Mouse (Mus musculus): ENCODE results near the gene Msi2.
A peak's percentile ranks its signal among the peaks of the same experiment; 100 is the strongest.

Msi2 gene

GRCm38 (mm10) chr11:88557116-88557768, 161.1 kb downstream of the Msi2 start:
- DNase-seq, result no peak

GRCm38 (mm10) chr11:88555902-88556549, 162.3 kb downstream of the Msi2 start:
- no peak for DNase-seq

GRCm38 (mm10) chr11:88555232-88555818, 163.0 kb downstream of the Msi2 start:
- no peak for DNase-seq

GRCm38 (mm10) chr11:88553521-88554310, 164.6 kb downstream of the Msi2 start:
- DNase-seq, result no peak

- DNase-seq, result peak; percentile 74
Measured at GRCm38 (mm10) chr11:88552987-88553386, 165.3 kb downstream of the Msi2 start.

- DNase-seq, result no peak
Measured at GRCm38 (mm10) chr11:88552385-88552784, 165.9 kb downstream of the Msi2 start.

- DNase-seq, result no peak
Measured at GRCm38 (mm10) chr11:88551034-88551433, 167.3 kb downstream of the Msi2 start.

GRCm38 (mm10) chr11:88550083-88550907, 168.0 kb downstream of the Msi2 start:
- DNase-seq, result no peak

- DNase-seq, result no peak
Measured at GRCm38 (mm10) chr11:88549529-88549900, 168.8 kb downstream of the Msi2 start.

GRCm38 (mm10) chr11:88548832-88549528, 169.3 kb downstream of the Msi2 start:
- no peak for DNase-seq

- DNase-seq, result no peak
Measured at GRCm38 (mm10) chr11:88548423-88548822, 169.9 kb downstream of the Msi2 start.

GRCm38 (mm10) chr11:88543771-88544170, 174.5 kb downstream of the Msi2 start:
- DNase-seq, result no peak

- DNase-seq, result no peak
Measured at GRCm38 (mm10) chr11:88542817-88543216, 175.5 kb downstream of the Msi2 start.

GRCm38 (mm10) chr11:88541666-88542639, 176.4 kb downstream of the Msi2 start:
- DNase-seq, result no peak

- DNase-seq, result no peak
Measured at GRCm38 (mm10) chr11:88539637-88540478, 178.5 kb downstream of the Msi2 start.

- no peak for DNase-seq
Measured at GRCm38 (mm10) chr11:88538710-88539340, 179.5 kb downstream of the Msi2 start.

- DNase-seq, result no peak
Measured at GRCm38 (mm10) chr11:88537344-88537743, 181.0 kb downstream of the Msi2 start.

- DNase-seq, result no peak
Measured at GRCm38 (mm10) chr11:88536861-88537260, 181.5 kb downstream of the Msi2 start.

- DNase-seq, result no peak
Measured at GRCm38 (mm10) chr11:88534331-88534929, 183.9 kb downstream of the Msi2 start.

Measured in cerebellum, adult 8-10 months (tissue).